Mouse (Mus musculus) layer of hippocampus, adult 2 months (tissue): ENCODE data around the gene Slc9a3r1. TPM values are rescaled to one million over a fixed set of nuclear protein-coding genes. Genes with fewer than 3 reads are reported as not detected.

Experiments used
- DNase-seq, 2 experiments: peaks; one replicate each; pipeline ENCODE4 v3.0.0; 2022; ENCODE audit warnings: low spot score in 2 of 2
- H3K27ac ChIP-seq: fragments of 200-600 bp; 2 replicates; pipeline ENCODE4 v1.8.1; 2022
- H3K4me3 ChIP-seq: fragments of 200-600 bp; 2 replicates; pipeline ENCODE4 v1.8.1; 2022; ENCODE audit warnings: mild to moderate bottlenecking
- CTCF ChIP-seq: fragments of 200-600 bp; conservative IDR thresholded peaks from 2 replicates; pipeline ENCODE4 v1.8.1; 2022; ENCODE audit warnings: antibody characterized with exemption, mild to moderate bottlenecking, moderate library complexity
- long read RNA-seq, 2 experiments: library from polyadenylated mRNA; stranded (forward); transcript quantifications; one replicate each; pipeline ENCODE4 v2.0.0; 2021; ENCODE audit warnings: borderline mapping rate in 2 of 2
- total RNA-seq, 2 experiments: library from RNA; stranded (reverse); gene quantifications; 2 replicates each; pipeline ENCODE4 v1.2.3; 2021

Gene Slc9a3r1
- total RNA-seq = 10 to 100 TPM; 67.3 to 74.6 TPM
- long read RNA-seq, experiment 1, transcript Slc9a3r1-201 (6 exons, 1,925 nt) = major isoform, 13 of 16 reads
- long read RNA-seq, experiment 1, partial matches to known transcripts = 3 of 16 reads
- long read RNA-seq, experiment 1, other reads (novel, unspliced or antisense) = 0 of 16 reads
- long read RNA-seq, experiment 2, transcript Slc9a3r1-201 (6 exons, 1,925 nt) = major isoform, 31 of 38 reads
- long read RNA-seq, experiment 2, partial matches to known transcripts = 7 of 38 reads
- long read RNA-seq, experiment 2, other reads (novel, unspliced or antisense) = 0 of 38 reads

GRCm38 (mm10) chr11:115162832-115163480 is at the start of gene Slc9a3r1:
TSS of gene Slc9a3r1 (plus strand) at chr11:115163341.
- Histone ChIP-seq H3K4me3 (peak within 1 kb of the TSS; percentile 79), H3K27ac (peak within 1 kb of the TSS; percentile 79)
- DNase-seq = peak; percentile 91 to 94
- TF ChIP-seq CTCF = no peak

DNA sequence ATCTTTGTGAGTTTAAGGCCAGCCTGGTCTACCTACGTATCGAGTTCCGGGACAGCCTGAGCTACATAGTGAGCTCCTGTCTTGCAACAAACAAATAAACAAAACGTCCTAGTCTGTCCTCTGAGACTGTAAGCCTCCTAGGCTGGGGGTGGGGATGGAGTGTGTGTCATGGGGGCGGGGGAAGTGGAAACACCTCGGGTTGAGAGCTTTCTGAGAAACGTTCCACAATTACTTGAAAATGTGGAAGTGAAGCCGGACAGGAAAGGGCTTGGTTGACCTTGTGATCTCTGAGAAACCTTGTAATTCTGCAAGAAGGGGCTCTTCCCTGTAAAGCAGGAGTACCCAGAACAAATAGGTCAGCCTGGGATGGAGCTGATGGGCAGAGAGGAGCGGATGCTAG is 43.7 kb upstream of the Slc9a3r1 start:
- no peak for DNase-seq
- Histone ChIP-seq H3K4me3 (no peak overlapping the region), H3K27ac (no peak overlapping the region)
- no peak for TF ChIP-seq CTCF

- no peak for TF ChIP-seq CTCF
- no peak for DNase-seq
- no peak overlapping the region for H3K27ac ChIP-seq
- no peak overlapping the region for H3K4me3 ChIP-seq
Observed at GRCm38 (mm10) chr11:115128483-115128882, 34.7 kb upstream of the Slc9a3r1 start.

GRCm38 (mm10) chr11:115129508-115130126 is 33.5 kb upstream of the Slc9a3r1 start:
- TF ChIP-seq CTCF = no peak
- Histone ChIP-seq H3K4me3 (no peak overlapping the region), H3K27ac (no peak overlapping the region)
- DNase-seq = no peak

GRCm38 (mm10) chr11:115131768-115132381 is 31.3 kb upstream of the Slc9a3r1 start:
- Histone ChIP-seq H3K4me3 (no peak overlapping the region), H3K27ac (no peak overlapping the region)
- TF ChIP-seq CTCF = no peak
- no peak for DNase-seq

- DNase-seq = no peak
- TF ChIP-seq CTCF = no peak
- H3K4me3 ChIP-seq = no peak within 1 kb of the TSS
- no peak within 1 kb of the TSS; the same call in 1 of the 2 replicates for H3K27ac ChIP-seq
Observed at GRCm38 (mm10) chr11:115133800-115134199, 29.3 kb upstream of the Slc9a3r1 start, which contains the start of gene Cd300lf. TSS of gene Cd300lf (minus strand) at chr11:115133992.

DNA sequence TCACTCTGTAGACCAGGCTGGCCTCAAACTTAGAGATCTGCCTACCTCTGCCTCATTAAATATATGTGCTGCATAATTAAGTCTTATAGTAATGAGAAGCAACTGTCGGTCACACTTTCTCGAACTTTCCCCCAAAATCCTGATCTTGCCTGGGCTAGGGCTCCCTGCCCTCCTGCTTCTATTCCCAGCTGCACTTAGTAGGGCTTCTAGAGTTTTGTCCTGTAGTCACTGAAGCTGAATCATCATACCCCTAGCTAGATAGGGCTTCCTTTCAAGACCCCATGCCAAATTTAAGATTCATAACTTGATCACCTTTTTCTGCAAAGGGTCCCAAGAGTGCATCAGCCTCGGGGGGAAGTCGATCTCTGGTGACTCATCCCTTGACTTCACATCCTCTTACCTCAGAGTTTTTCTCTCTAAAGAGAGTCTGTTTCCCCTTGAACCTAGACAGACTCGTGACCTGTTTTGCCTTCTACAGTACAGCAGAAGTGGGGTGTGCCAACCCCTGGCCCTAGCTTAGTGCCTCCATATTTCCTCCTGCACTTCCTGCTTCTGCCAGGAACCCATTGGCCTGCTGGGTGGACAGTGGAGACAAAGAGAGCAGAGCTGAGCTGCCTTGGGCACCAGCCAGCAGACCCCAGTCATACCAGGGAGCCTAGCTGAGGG is 24.4 kb upstream of the Slc9a3r1 start:
- no peak for TF ChIP-seq CTCF
- no peak for DNase-seq
- no peak overlapping the region for H3K27ac ChIP-seq

DNA sequence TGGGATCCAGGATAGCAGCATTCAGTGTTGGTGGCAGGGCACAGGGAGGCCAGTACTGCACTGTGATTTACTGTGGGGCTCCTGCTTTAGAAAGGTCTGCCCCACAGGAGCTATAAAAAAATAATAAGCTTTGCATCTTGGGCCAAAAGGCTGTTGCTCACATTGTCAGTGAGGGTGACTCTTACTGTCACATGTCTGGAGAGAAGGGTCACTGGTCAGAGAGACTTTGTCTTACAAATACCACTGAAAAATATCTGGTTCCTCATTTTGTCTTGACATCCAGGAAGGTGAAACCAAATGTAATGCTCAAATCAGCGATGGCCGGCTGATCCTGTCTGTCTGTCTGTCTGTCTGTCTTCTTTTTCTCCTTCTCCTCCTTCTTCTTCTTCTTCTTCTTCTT is 21.2 kb upstream of the Slc9a3r1 start:
- Histone ChIP-seq H3K27ac (no peak overlapping the region), H3K4me3 (no peak overlapping the region)
- no peak for TF ChIP-seq CTCF
- DNase-seq = no peak

More for the DNA sequence above, 24.4 kb upstream of the Slc9a3r1 start:
- H3K4me3 ChIP-seq = no peak overlapping the region

DNA sequence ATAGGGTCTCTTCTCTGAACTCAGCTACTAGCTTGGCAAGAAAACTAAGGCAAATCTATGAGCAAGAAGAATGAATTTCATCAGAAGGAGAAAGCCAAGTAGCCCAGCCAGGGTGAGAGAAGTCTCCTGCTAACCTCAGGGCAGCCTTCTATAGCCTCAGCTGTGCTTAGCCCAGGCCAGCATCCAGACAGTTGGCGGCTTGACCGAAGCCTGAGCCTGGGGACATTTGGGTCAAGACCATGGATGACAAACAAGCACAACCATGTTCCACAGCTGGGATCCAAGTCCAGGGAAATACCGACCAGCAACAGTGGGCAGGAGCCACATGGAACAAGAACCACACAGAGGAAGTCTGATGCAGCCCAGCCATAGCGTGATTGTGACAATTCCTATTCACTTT is 15.3 kb upstream of the Slc9a3r1 start:
- DNase-seq = no peak
- Histone ChIP-seq H3K4me3 (no peak overlapping the region), H3K27ac (no peak overlapping the region)
- TF ChIP-seq CTCF = no peak

DNA sequence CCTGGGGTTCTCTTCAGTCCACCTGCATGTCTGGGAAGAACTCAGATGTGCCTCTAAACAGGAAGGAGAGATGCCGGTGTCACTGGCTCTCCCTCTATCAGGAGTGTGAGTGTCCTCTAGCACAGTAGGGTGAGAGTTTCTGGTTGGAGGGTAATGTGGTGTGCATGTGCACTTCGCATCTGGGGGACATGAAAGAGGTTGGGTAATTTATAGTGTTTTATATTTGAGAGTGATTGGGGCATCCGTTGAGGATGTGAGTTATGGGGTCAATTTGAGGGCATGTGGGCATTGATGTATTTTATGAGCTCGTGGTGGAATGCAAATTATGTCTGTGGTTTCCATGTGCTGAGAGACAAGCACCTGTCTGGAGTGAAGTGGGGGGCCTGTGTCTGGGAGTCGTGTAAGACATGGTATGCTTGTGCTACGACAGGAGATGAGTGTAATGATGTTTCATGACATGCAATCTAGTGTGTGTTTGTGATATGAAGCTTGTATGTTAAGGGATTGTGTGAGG is 12.3 kb upstream of the Slc9a3r1 start:
- H3K27ac ChIP-seq = no peak overlapping the region
- no peak for DNase-seq

GRCm38 (mm10) chr11:115151755-115152429 is 11.2 kb upstream of the Slc9a3r1 start:
- Histone ChIP-seq H3K27ac (no peak overlapping the region), H3K4me3 (no peak overlapping the region; the same call in 1 of the 2 replicates)
- TF ChIP-seq CTCF = no peak
- DNase-seq = peak in 1 of 2 experiments; percentile 25

More for the DNA sequence above, 12.3 kb upstream of the Slc9a3r1 start:
- H3K4me3 ChIP-seq = no peak overlapping the region
- no peak for TF ChIP-seq CTCF

GRCm38 (mm10) chr11:115153088-115153487 is 10.1 kb upstream of the Slc9a3r1 start:
- no peak for TF ChIP-seq CTCF
- Histone ChIP-seq H3K27ac (no peak overlapping the region), H3K4me3 (no peak overlapping the region)

More at GRCm38 (mm10) chr11:115153088-115153487, 10.1 kb upstream of the Slc9a3r1 start:
- no peak for DNase-seq
